Mouse (Mus musculus): ENCODE measurements at regions not wholly inside any gene's neighbourhood (a gene's known extent, or its start where the extent isn't known, plus 50 kb on each side); places are given as distances from the start of the nearest gene placed in this dataset.
"Not testable (repeated sequence)": the region's sequence is repeated elsewhere in the genome, so short reads cannot be mapped to it uniquely, and the experiment has no call there.

- no peaks in the 10 kb centered on the region for H3K27me3 ChIP-seq (replicated peaks)
- H3K4me2 ChIP-seq, result no peak overlapping the region
- H3K4me1 ChIP-seq, result no peaks in the 10 kb centered on the region
- H3K27ac ChIP-seq, result no peak overlapping the region
- 43% methylated on average over 5 of the region's 5 CpGs for WGBS (ENCODE audit: insufficient replicate concordance)
- no peaks in the 10 kb centered on the region for H3K36me3 ChIP-seq
- no peak for ATAC-seq
- no peak overlapping the region for H3K9ac ChIP-seq
- no peaks in the 10 kb centered on the region for H3K9me3 ChIP-seq (replicated peaks)
- H3K4me3 ChIP-seq, result no peak overlapping the region
These were observed 176.5 kb downstream of the Alg10b start for GRCm38 (mm10) chr15:90400326-90401280.

GRCm38 (mm10) chr15:90420776-90421175, 196.7 kb downstream of the Alg10b start:
- Histone ChIP-seq H3K4me1 (no peaks in the 10 kb centered on the region), H3K27me3 (replicated peaks) (no peaks in the 10 kb centered on the region), H3K4me3 (no peak overlapping the region), H3K4me2 (no peak overlapping the region), H3K9me3 (replicated peaks) (no peaks in the 10 kb centered on the region), H3K36me3 (no peaks in the 10 kb centered on the region), H3K27ac (no peak overlapping the region), H3K9ac (no peak overlapping the region)
- 63% methylated on average over 2 of the region's 2 CpGs for WGBS (ENCODE audit: insufficient replicate concordance)
- no peak for ATAC-seq

- no peak overlapping the region for H3K4me2 ChIP-seq
- H3K27ac ChIP-seq, result no peak overlapping the region
- H3K4me3 ChIP-seq, result no peak overlapping the region
- no peaks in the 10 kb centered on the region for H3K27me3 ChIP-seq (replicated peaks)
- H3K36me3 ChIP-seq, result no peaks in the 10 kb centered on the region
- H3K9ac ChIP-seq, result no peak overlapping the region
- 52% methylated on average over 5 of the region's 5 CpGs for WGBS (ENCODE audit: insufficient replicate concordance)
- no peak for ATAC-seq
- H3K9me3 ChIP-seq (replicated peaks), result no peaks in the 10 kb centered on the region
- H3K4me1 ChIP-seq, result no peaks in the 10 kb centered on the region
These were observed 198.1 kb downstream of the Alg10b start for GRCm38 (mm10) chr15:90422122-90422614.

GRCm38 (mm10) chr15:90431048-90431447, 206.9 kb downstream of the Alg10b start:
- H3K4me2 ChIP-seq; H3K9me3 ChIP-seq (replicated peaks); H3K4me1 ChIP-seq; H3K27me3 ChIP-seq (replicated peaks); H3K36me3 ChIP-seq; H3K9ac ChIP-seq; H3K27ac ChIP-seq; H3K4me3 ChIP-seq; ATAC-seq: not testable (repeated sequence)
- WGBS (ENCODE audit: insufficient replicate concordance), result 59% methylated on average over 3 of the region's 3 CpGs

GRCm38 (mm10) chr15:90432154-90432553, 208.0 kb downstream of the Alg10b start:
- Histone ChIP-seq H3K36me3 (no peaks in the 10 kb centered on the region), H3K9me3 (replicated peaks) (no peaks in the 10 kb centered on the region), H3K27me3 (replicated peaks) (no peaks in the 10 kb centered on the region), H3K9ac (no peak overlapping the region), H3K4me2 (no peak overlapping the region), H3K4me3 (no peak overlapping the region), H3K4me1 (no peaks in the 10 kb centered on the region), H3K27ac (no peak overlapping the region)
- 37% methylated on average over 2 of the region's 2 CpGs for WGBS (ENCODE audit: insufficient replicate concordance)
- ATAC-seq, result no peak

GRCm38 (mm10) chr15:90435286-90435685, 211.2 kb downstream of the Alg10b start:
- WGBS (ENCODE audit: insufficient replicate concordance), result 31% methylated on average over 5 of the region's 5 CpGs
- Histone ChIP-seq H3K27me3 (replicated peaks) (no peaks in the 10 kb centered on the region), H3K4me3 (no peak overlapping the region), H3K4me2 (no peak overlapping the region), H3K9me3 (replicated peaks) (no peaks in the 10 kb centered on the region), H3K9ac (no peak overlapping the region), H3K4me1 (no peaks in the 10 kb centered on the region), H3K36me3 (no peaks in the 10 kb centered on the region), H3K27ac (no peak overlapping the region)
- ATAC-seq, result no peak
